Mouse (Mus musculus): ENCODE results near the gene Cd300lg. TPM values are rescaled to one million over a fixed set of nuclear protein-coding genes. Genes with fewer than 3 reads are reported as not detected.

Gene Cd300lg
- total and polyA plus RNA-seq, 3 experiments: not detected

- dilution Hi-C loops (cut with MboI; ENCODE audit: extremely low pct_ligation_motif_present, extremely low pct_unique_long_range_greater_than_20kb, low sequenced_read_pairs): no loop called here
Measured at GRCm38 (mm10) chr11:102044691-102045212, 3.4 kb downstream of the Cd300lg start.

GRCm38 (mm10) chr11:102046607-102047006, 5.3 kb downstream of the Cd300lg start:
- in situ Hi-C loops (cut with MboI; ENCODE audit: low pct_ligation_motif_present, low pct_unique_long_range_greater_than_20kb, low sequenced_read_pairs) (loop anchor here (5.0 kb wide), 1 partner anchor 49 kb away; no protein-coding TSS in a partner anchor), dilution Hi-C loops (cut with MboI; ENCODE audit: extremely low pct_ligation_motif_present, extremely low pct_unique_long_range_greater_than_20kb, low sequenced_read_pairs) (no loop called here)
- Histone ChIP-seq H3K27ac (ENCODE audit: insufficient read depth, low read depth) (no peak overlapping the region), H3K36me3 (replicated peaks in 1 of 2; ENCODE audit: control insufficient read depth in 1 of 2, insufficient read depth in 1 of 2, low read length in 1 of 2) (no peaks in the 10 kb centered on the region), H3K4me3 (replicated peaks in 1 of 3; ENCODE audit: low read depth in 2 of 3, low read length in 2 of 3, poor library complexity in 1 of 3) (no peak overlapping the region), H3K4me1 (ENCODE audit: control insufficient read depth in 1 of 2, insufficient read depth in 2 of 2) (no peaks in the 10 kb centered on the region), H3K27me3 (replicated peaks) (peaks cover 84% of the 10 kb centered on the region), H3K79me2 (replicated peaks; ENCODE audit: control insufficient read depth, extremely low read depth, insufficient read depth, poor library complexity, severe bottlenecking) (no peaks in the 10 kb centered on the region), H3K9me3 (replicated peaks; ENCODE audit: low read length) (no peaks in the 10 kb centered on the region), H3K9ac (ENCODE audit: insufficient read depth, low read depth) (no peak overlapping the region), H3K4me2 (ENCODE audit: insufficient read depth, low read depth, poor library complexity, severe bottlenecking) (no peak overlapping the region)
- no peak for DNase-seq (ENCODE audit: extremely low read depth)
- TF ChIP-seq BHLHE40 (IDR thresholded peaks at IDR 0.05; ENCODE audit: low read depth, low read length) (no peak), POLR2A (IDR thresholded peaks at IDR 0.05; ENCODE audit: low read depth, low read length) (no peak), JUN (IDR thresholded peaks at IDR 0.05; ENCODE audit: insufficient read depth, low read depth, low read length) (no peak), TCF12 (IDR thresholded peaks at IDR 0.05; ENCODE audit: low read depth, low read length) (no peak), USF2 (conservative IDR thresholded peaks at IDR 0.05; ENCODE audit: low read depth, low read length) (no peak), MAX (IDR thresholded peaks at IDR 0.05; ENCODE audit: low read length) (no peak), USF1 (IDR thresholded peaks at IDR 0.05; ENCODE audit: low read depth, low read length) (no peak), NELFE (IDR thresholded peaks at IDR 0.05; ENCODE audit: low read depth, low read length) (no peak), ETS1 (conservative IDR thresholded peaks at IDR 0.05; ENCODE audit: low read depth, low read length) (no peak), EP300 (IDR thresholded peaks at IDR 0.05; ENCODE audit: low read length) (no peak), POLR2AphosphoS2 (IDR thresholded peaks at IDR 0.05; ENCODE audit: low read depth, low read length) (no peak), MXI1 (IDR thresholded peaks at IDR 0.05; ENCODE audit: low read depth, low read length) (no peak), ZNF384 (IDR thresholded peaks at IDR 0.05; ENCODE audit: low read depth, low read length) (no peak), ZKSCAN1 (IDR thresholded peaks at IDR 0.05; ENCODE audit: borderline replicate concordance, low read depth, low read length) (no peak), GABPA (IDR thresholded peaks at IDR 0.05; ENCODE audit: insufficient replicate concordance, low read depth, low read length) (no peak), RAD21 (IDR thresholded peaks at IDR 0.05; ENCODE audit: low read depth, low read length) (no peak), MAZ (IDR thresholded peaks at IDR 0.05; ENCODE audit: low read depth, low read length) (no peak), MYC (IDR thresholded peaks at IDR 0.05; ENCODE audit: low read depth, low read length) (no peak), JUND (conservative IDR thresholded peaks at IDR 0.05; ENCODE audit: low read depth, low read length) (no peak), SMC3 (IDR thresholded peaks at IDR 0.05; ENCODE audit: low read depth, low read length) (no peak)

More at GRCm38 (mm10) chr11:102044691-102045212, 3.4 kb downstream of the Cd300lg start:
- Histone ChIP-seq H3K4me3 (replicated peaks in 1 of 3; ENCODE audit: low read depth in 2 of 3, low read length in 2 of 3, poor library complexity in 1 of 3) (no peak overlapping the region), H3K79me2 (replicated peaks; ENCODE audit: control insufficient read depth, extremely low read depth, insufficient read depth, poor library complexity, severe bottlenecking) (no peaks in the 10 kb centered on the region), H3K36me3 (replicated peaks in 1 of 2; ENCODE audit: control insufficient read depth in 1 of 2, insufficient read depth in 1 of 2, low read length in 1 of 2) (no peaks in the 10 kb centered on the region), H3K27ac (ENCODE audit: insufficient read depth, low read depth) (no peak overlapping the region), H3K9me3 (replicated peaks; ENCODE audit: low read length) (peaks cover 2% of the 10 kb centered on the region), H3K9ac (ENCODE audit: insufficient read depth, low read depth) (no peak overlapping the region), H3K27me3 (replicated peaks) (peaks cover 73% of the 10 kb centered on the region), H3K4me1 (ENCODE audit: control insufficient read depth in 1 of 2, insufficient read depth in 2 of 2) (peaks cover 0 to 2% of the 10 kb centered on the region in 2 experiments; a peak in 1 of 4 replicates), H3K4me2 (ENCODE audit: insufficient read depth, low read depth, poor library complexity, severe bottlenecking) (no peak overlapping the region)
- no peak for DNase-seq (ENCODE audit: extremely low read depth)
- no peak for TF ChIP-seq TCF12 (IDR thresholded peaks at IDR 0.05; ENCODE audit: low read depth, low read length)
- TF ChIP-seq BHLHE40 (IDR thresholded peaks at IDR 0.05; ENCODE audit: low read depth, low read length): peak; percentile 63
- in situ Hi-C loops (cut with MboI; ENCODE audit: low pct_ligation_motif_present, low pct_unique_long_range_greater_than_20kb, low sequenced_read_pairs): loop anchor here (5.0 kb wide), 1 partner anchor 47 kb away; no protein-coding TSS in a partner anchor
